Mouse (Mus musculus): ENCODE results near the gene Kcnk6. TPM values are rescaled to one million over a fixed set of nuclear protein-coding genes. Genes with fewer than 3 reads are reported as not detected.
"Not testable (repeated sequence)": the region's sequence is repeated elsewhere in the genome, so short reads cannot be mapped to it uniquely, and the experiment has no call there.

Gene Kcnk6
- polyA plus RNA-seq, 1 experiment from 2014 or later: 1.2 TPM

DNA sequence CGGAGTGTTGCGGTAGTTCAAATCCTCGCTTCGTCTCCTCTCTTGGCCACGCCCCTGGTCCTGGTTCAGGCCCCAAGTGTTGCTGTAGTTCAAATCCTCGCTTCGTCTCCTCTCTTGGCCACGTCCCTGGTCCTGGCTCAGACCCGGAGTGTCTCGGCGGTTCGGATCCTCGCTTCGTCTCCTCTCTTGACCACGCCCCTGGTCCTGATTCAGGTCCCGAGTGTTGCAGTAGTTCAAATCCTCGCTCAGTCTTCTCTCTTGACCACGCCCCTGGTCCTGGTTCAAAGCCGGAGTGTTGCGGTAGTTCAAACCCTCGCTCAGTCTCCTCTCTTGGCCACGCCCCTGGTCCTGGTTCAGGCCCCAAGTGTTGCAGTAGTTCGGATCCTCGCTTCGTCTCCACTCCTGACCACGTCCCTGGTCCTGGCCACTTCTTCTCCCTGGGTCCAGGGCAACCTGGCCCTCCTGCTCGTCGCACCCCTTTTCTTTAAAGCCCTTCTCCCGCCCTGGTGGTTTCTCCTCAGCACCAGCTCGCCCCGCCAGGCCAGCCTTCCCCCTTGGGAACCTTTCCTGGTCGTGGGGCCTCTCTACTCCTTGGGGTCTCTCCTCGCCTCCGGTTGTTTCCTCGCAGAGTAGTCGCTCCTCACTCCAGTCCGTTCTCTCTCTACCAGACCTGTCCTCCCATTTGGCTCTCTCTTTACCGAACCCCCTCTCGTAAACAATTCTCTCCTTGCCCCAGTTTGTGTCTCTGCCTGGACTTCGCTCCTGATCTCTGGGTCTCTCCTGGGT lies 19.3 kb downstream of the Kcnk6 start:
- H3K9me3 ChIP-seq (replicated peaks); H3K27ac ChIP-seq; H3K36me3 ChIP-seq; DNase-seq (ENCODE audit: low spot score): not testable (repeated sequence)
- 14% methylated on average over 40 of the region's 40 CpGs for WGBS
- Histone ChIP-seq H3K4me1 (peaks cover 20% of the 10 kb centered on the region), H3K27me3 (ENCODE audit: low read depth, poor library complexity, severe bottlenecking) (peaks cover 24% of the 10 kb centered on the region), H3K4me3 (peak overlapping the region; percentile 38)

DNA sequence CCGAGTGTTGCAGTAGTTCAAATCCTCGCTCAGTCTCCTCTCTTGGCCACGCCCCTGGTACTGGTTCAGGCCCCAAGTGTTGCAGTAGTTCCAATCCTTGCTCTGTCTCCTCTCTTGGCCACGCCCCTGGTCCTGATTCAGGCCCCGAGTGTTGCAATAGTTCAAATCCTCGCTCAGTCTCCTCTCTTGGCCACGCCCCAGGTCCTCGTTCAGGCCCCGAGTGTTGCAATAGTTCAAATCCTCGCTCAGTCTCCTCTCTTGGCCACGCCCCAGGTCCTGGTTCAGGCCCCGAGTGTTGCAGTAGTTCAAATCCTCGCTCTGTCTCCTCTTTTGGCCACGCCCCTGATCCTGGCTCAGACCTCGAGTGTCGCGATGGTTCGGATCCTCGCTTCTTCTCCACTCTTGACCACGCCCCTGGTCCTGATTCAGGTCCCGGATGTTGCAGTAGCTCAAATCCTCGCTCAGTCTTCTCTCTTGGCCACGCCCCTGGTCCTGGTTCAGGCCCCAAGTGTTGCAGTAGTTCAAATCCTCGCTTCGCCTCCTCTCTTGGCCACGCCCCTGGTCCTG lies 20.0 kb downstream of the Kcnk6 start:
- H3K4me3 ChIP-seq: peak overlapping the region; percentile 47
- H3K27me3 ChIP-seq (ENCODE audit: low read depth, poor library complexity, severe bottlenecking): peaks cover 24% of the 10 kb centered on the region
- no peaks in the 10 kb centered on the region for H3K9me3 ChIP-seq (replicated peaks)
- no peak overlapping the region for H3K27ac ChIP-seq
- peak; percentile 43 for DNase-seq (ENCODE audit: low spot score)
- peaks cover 20% of the 10 kb centered on the region for H3K4me1 ChIP-seq
- no peaks in the 10 kb centered on the region for H3K36me3 ChIP-seq
- WGBS: 9% methylated on average over 26 of the region's 26 CpGs

DNA sequence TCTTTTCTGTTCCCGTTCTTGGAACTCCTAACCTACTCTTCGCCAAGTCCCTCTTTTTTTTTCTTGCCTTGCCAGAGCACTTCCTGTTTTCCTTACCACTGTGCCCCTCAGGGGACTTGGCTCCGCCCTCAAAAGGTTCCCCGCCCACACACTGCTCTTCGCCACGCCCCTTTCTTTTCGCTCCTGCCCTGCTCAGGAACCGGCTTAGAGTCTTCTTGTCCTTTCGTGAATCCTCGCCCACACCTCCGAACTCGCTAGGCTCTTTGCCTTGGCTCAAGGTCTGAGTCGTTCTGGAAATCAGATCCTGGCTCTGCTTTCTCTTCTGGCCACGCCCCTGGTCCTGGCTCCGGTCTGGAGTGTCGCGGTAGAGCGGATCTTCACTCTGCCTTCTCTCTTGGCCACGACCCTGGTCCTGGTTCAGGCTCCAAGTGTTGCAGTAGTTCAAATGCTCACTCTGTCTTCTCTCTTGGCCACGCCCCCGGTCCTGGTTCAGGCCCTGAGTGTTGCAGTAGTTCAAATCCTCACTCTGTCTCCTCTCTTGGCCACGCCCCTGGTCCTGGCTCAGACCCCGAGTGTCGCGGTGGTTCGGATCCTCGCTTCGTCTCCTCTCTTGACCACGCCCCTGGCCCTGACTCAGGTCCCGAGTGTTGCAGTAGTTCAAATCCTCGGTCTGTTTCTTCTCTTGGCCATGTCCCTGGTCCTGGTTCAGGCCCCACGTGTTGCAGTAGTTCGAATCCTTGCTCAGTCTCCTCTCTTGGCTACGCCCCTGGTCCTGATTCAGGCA lies 20.7 kb downstream of the Kcnk6 start:
- 5% methylated on average over 34 of the region's 34 CpGs for WGBS
- peak overlapping the region; percentile 51; the same call in 1 of the 2 replicates for H3K27ac ChIP-seq
- no peaks in the 10 kb centered on the region for H3K9me3 ChIP-seq (replicated peaks)

DNA sequence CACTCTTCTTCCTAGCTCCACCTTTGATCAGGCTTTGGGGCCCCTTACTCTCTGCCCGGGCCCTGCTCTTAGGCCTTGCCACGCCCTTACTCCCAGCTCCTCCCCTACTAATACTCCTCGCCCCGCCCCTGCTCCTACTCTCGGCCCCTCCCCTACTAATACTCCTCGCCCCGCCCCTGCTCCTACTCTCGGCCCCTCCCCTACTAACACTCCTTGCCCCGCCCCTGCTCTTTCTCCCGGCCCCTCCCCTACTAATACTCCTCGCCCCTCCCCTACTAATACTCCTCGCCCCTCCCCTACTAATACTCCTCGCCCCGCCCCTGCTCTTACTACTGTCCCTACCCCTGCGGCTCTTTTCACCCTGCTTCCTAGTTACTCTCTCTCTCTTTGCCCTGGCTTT lies 21.3 kb downstream of the Kcnk6 start:
- 27% methylated on average over 15 of the region's 15 CpGs for WGBS
- 0 out of 2 replicates have a peak overlapping the region, but pooled peaks have one; percentile 51 for H3K27ac ChIP-seq

More for the DNA sequence above, 20.7 kb downstream of the Kcnk6 start:
- DNase-seq (ENCODE audit: low spot score): peak; percentile 77
- Histone ChIP-seq H3K27me3 (ENCODE audit: low read depth, poor library complexity, severe bottlenecking) (peaks cover 24% of the 10 kb centered on the region), H3K4me3 (peak overlapping the region; percentile 47), H3K36me3 (no peaks in the 10 kb centered on the region), H3K4me1 (peaks cover 20% of the 10 kb centered on the region)

DNA sequence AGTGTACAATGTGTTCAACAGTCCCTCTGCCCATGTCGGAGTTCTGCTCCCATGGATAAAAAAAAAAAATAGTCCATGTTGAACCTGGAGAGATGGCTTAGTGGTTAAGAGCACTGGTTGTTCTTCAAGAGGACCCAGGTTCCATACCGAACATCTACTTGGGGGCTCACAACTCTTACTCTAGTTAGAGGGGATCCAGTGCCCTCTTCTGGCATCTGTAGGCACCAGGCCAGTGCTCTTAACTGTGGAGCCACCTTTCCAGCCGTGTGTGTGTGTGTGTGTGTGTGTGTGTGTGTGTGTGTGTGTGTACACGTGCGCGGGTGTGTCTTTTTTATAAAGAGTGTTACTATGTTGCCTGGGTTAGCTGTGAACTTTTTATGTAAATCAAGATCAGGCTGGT lies 29.7 kb downstream of the Kcnk6 start:
- Histone ChIP-seq H3K27me3 (ENCODE audit: low read depth, poor library complexity, severe bottlenecking) (no peaks in the 10 kb centered on the region), H3K9me3 (replicated peaks) (no peaks in the 10 kb centered on the region), H3K36me3 (no peaks in the 10 kb centered on the region), H3K4me3 (no peak overlapping the region), H3K4me1 (no peaks in the 10 kb centered on the region), H3K27ac (no peak overlapping the region)
- 88% methylated on average over 6 of the region's 6 CpGs for WGBS
- DNase-seq (ENCODE audit: low spot score): no peak

More for the DNA sequence above, 21.3 kb downstream of the Kcnk6 start:
- Histone ChIP-seq H3K4me3 (peak overlapping the region; percentile 47), H3K27me3 (ENCODE audit: low read depth, poor library complexity, severe bottlenecking) (peaks cover 24% of the 10 kb centered on the region), H3K4me1 (peaks cover 20% of the 10 kb centered on the region)
- DNase-seq (ENCODE audit: low spot score); H3K9me3 ChIP-seq (replicated peaks); H3K36me3 ChIP-seq: not testable (repeated sequence)

DNA sequence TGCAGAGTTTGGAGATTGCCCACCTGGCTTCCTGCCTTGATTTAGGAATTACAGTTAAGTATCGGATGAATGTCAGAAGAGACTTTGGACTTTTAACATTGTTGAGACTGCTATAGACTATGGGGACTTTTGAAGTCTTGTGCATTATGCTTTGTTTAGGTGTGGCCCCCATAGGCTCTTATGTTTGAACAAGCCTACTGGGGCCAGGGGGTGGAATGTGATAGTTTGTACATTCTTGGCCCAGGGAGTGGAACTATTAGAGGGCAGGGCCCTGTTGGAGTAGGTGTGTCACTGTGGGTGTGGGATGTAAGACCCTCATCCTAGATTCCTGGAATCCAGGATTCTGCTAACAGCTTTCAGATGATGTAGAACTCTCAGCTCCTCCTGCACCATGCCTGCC lies 38.1 kb downstream of the Kcnk6 start:
- WGBS: 100% methylated on average over 1 of the region's 1 CpGs
- not testable (repeated sequence) for H3K4me3 ChIP-seq; DNase-seq (ENCODE audit: low spot score); H3K9me3 ChIP-seq (replicated peaks); H3K36me3 ChIP-seq; H3K27me3 ChIP-seq (ENCODE audit: low read depth, poor library complexity, severe bottlenecking); H3K4me1 ChIP-seq; H3K27ac ChIP-seq

DNA sequence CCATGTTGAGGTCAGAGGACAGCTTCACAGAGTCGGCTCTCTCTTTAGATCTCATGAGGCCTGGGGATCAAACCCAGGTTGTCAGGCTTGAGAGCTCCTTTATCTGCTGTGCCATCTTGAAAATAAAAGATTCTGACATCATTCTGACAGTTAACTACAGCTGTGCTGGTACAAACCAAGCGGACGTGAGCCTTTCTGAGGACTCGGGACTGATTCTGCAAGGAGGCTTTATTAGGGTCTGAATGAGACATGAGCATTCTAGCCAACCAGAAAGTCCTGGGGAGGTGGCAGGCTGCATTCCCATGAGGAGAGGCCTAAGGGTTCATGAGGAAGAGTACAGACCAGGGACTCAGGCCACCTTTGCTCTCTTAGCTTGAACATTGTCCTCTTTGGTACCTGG lies 51.0 kb downstream of the Kcnk6 start:
- H3K9me3 ChIP-seq (replicated peaks); H3K27me3 ChIP-seq (ENCODE audit: low read depth, poor library complexity, severe bottlenecking); H3K27ac ChIP-seq; DNase-seq (ENCODE audit: low spot score); H3K4me3 ChIP-seq: not testable (repeated sequence)
- 94% methylated on average over 4 of the region's 4 CpGs for WGBS
- H3K4me1 ChIP-seq: peaks cover 13% of the 10 kb centered on the region
- H3K36me3 ChIP-seq: peaks cover 24% of the 10 kb centered on the region

DNA sequence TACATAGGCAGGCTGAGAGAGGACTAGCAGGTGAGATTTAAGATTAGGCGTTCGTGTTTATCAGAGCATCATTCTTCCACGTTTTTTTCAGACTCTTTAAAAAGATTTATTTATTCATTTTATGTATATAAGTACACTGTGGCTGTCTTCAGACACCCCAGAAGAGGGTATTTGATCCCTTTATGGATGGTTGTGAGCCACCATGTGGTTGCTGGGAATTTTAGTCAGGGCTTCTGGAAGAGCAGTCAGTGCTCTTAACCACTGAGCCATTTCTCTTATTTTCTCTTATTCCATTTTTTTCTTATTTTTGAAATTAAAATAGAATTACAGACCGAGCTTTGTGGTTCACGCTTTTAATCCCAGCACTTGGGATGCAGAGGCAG lies 51.5 kb downstream of the Kcnk6 start:
- peak overlapping the region; percentile 88 for H3K27ac ChIP-seq
- H3K9me3 ChIP-seq (replicated peaks): no peaks in the 10 kb centered on the region
- peaks cover 13% of the 10 kb centered on the region for H3K4me1 ChIP-seq
- peak overlapping the region; percentile 71 for H3K4me3 ChIP-seq
- no peaks in the 10 kb centered on the region for H3K27me3 ChIP-seq (ENCODE audit: low read depth, poor library complexity, severe bottlenecking)
- 46% methylated on average over 5 of the region's 5 CpGs for WGBS
- H3K36me3 ChIP-seq: peaks cover 28% of the 10 kb centered on the region
- no peak for DNase-seq (ENCODE audit: low spot score)

DNA sequence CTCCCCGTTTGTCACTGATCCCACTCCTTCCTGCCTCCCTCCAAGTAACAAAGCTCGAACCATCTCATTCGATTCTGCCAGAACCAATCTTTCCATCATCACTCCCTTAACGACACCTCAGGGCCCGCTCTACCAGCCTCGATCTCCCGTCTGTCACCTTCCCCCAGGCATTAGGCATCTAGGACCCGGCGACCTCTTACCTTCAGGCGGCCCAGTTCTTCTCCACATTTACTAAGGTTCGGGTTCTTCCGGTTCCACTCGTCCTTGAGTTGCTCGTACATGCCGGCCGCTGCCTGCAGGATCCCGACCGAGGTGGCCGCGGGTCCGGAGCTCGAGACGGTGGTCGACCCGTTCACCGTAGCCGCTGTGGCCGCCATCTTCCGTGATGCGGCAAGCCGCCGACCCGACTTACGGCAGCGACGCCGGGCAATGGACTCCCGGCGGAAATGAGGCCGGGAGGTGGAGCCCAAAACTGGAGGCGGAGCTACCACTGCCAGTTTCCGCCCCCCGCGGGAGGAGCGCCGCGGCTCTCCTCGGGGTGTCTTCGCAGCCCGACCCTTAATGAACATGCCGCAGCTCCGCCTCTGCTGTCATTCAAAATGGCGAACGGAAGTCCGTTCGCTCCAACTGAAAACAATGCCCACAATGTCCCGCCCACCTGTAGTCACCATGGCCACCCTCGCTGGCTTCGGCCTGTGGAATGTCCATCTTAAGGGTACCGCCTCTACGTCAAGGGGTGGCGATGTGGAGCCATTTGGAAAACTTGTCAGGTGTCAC lies 52.0 kb downstream of the Kcnk6 start, which contains the start of gene Psmd8:
TSS of gene Psmd8 (minus strand) at position 625 of the 777 bp plus-strand sequence.
- no peaks in the 10 kb centered on the region for H3K9me3 ChIP-seq (replicated peaks)
- H3K4me1 ChIP-seq: peaks cover 13% of the 10 kb centered on the region
- peaks cover 34% of the 10 kb centered on the region for H3K36me3 ChIP-seq
- no peaks in the 10 kb centered on the region for H3K27me3 ChIP-seq (ENCODE audit: low read depth, poor library complexity, severe bottlenecking)
- DNase-seq (ENCODE audit: low spot score): peak; percentile 96
- peak within 1 kb of the TSS; percentile 88 for H3K27ac ChIP-seq
- WGBS: under 1% methylated on average over 62 of the region's 62 CpGs
- peak within 1 kb of the TSS; percentile 71 for H3K4me3 ChIP-seq

DNA sequence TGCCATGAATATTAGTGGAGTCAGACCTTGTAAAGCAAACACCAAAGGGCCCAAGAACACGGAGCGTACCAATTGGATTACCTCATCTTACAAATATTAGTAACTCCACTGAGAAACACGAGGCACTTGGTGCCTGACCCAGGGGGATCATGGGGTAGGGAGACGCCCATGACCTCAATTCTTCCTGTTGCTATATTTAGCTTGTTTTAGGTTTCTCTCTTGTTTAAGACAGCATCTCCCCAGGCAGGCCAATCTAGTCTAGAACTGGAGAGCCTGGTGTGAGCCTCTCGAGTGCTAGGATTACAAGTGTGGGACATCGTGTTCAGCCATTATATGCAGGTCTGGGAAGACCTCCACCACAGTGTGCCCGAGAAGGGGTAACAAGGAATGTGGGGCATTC lies 53.0 kb downstream of the Kcnk6 start:
- H3K27ac ChIP-seq: no peak overlapping the region
- H3K4me1 ChIP-seq: peaks cover 13% of the 10 kb centered on the region
- peaks cover 44% of the 10 kb centered on the region for H3K36me3 ChIP-seq
- WGBS: 70% methylated on average over 7 of the region's 7 CpGs
- H3K9me3 ChIP-seq (replicated peaks): no peaks in the 10 kb centered on the region
- H3K27me3 ChIP-seq (ENCODE audit: low read depth, poor library complexity, severe bottlenecking): peaks cover 8% of the 10 kb centered on the region
- no peak for DNase-seq (ENCODE audit: low spot score)
- H3K4me3 ChIP-seq: peak overlapping the region; percentile 71

DNA sequence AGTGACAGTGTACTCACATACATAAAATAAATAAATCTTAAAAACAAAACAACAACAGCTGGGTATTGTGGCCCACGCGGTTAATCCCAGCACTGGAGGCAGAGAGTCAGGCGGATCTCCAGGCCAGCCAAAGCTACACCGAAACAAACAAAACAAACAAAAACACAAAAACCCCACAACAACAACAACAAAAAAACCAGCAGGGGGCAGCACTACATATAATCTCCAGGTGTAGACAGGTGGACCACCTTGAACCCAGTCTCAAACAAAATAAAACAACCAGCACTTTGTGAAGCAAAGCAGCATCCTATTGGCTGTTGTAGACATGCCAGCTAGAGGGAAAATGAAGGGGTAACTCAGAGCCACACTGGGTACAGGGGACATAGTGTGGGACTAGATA lies 54.2 kb downstream of the Kcnk6 start:
- no peaks in the 10 kb centered on the region for H3K9me3 ChIP-seq (replicated peaks)
- 93% methylated on average over 4 of the region's 4 CpGs for WGBS
- no peak overlapping the region for H3K27ac ChIP-seq
- no peak for DNase-seq (ENCODE audit: low spot score)
- peaks cover 56% of the 10 kb centered on the region for H3K36me3 ChIP-seq
- H3K4me1 ChIP-seq: peaks cover 13% of the 10 kb centered on the region
- peaks cover 21% of the 10 kb centered on the region for H3K27me3 ChIP-seq (ENCODE audit: low read depth, poor library complexity, severe bottlenecking)
- 0 out of 2 replicates have a peak overlapping the region, but pooled peaks have one; percentile 9 for H3K4me3 ChIP-seq

DNA sequence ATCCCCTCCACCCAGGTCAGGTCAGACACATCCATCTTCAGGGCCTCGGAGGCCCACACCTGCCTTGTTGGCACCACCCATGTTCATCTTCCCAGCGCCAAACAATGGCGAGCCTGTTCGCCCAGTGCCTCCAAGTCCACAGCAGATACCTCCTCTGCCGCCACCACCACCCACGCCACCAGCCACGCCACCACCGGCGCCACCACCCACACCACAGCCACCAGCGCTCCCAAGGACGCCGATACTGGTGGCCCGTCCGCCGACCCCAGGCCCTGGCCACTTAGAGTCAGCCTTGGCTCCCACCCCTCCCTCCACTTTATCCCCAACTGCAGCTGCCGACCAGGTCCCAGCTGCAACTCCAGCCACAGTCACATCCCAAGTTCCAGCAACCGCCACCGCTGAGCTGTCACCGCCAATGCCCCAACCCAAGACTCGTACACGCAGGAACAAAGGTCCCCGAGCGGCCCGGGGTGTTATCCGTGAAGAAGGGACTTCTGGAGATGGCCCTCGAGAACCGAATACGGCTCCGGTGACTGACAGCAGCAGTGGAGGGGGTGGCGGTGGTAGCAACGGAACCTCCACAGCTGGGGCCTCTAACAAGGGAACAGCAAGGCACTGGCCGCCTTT lies 59.8 kb downstream of the Kcnk6 start:
- DNase-seq (ENCODE audit: low spot score): no peak
- Histone ChIP-seq H3K4me1 (peaks cover 52% of the 10 kb centered on the region), H3K9me3 (replicated peaks) (no peaks in the 10 kb centered on the region), H3K4me3 (peak overlapping the region; percentile 85), H3K27ac (no peak overlapping the region), H3K27me3 (ENCODE audit: low read depth, poor library complexity, severe bottlenecking) (peaks cover 65% of the 10 kb centered on the region), H3K36me3 (peaks cover 51% of the 10 kb centered on the region)
- 28% methylated on average over 32 of the region's 32 CpGs for WGBS

Measured in limb, embryonic 10.5 days (tissue).